Mouse (Mus musculus) neural tube, embryonic 14.5 days (tissue): ENCODE measurements around the gene Olfr522. TPM values are rescaled to one million over a fixed set of nuclear protein-coding genes. Genes with fewer than 3 reads are reported as not detected.

Experiments used
- ATAC-seq: fragments of 200-750 bp; cut with Nextera tagmentation; 2 replicates; pipeline ENCODE4 v1.8.0; 2017; ENCODE audit warnings: low read depth, mild to moderate bottlenecking, moderate TSS enrichment, moderate library complexity
- H3K27ac ChIP-seq: fragments of 300-500 bp; sonication (generic); 2 replicates; pipeline ENCODE4 v1.5.1; 2014; ENCODE audit warnings: low read depth, mild to moderate bottlenecking, control low read depth, low read length, moderate library complexity, mixed read lengths
- H3K27me3 ChIP-seq: fragments of 300-500 bp; sonication (generic); 2 replicates; pipeline ENCODE4 v1.6.1; 2014; ENCODE audit warnings: low read length; ENCODE audit not compliant: control insufficient read depth, insufficient read depth
- H3K36me3 ChIP-seq: fragments of 300-500 bp; sonication (generic); 2 replicates; pipeline ENCODE4 v1.6.1; 2014; ENCODE audit warnings: low read length, mixed read lengths; ENCODE audit not compliant: control insufficient read depth, insufficient read depth
- H3K4me1 ChIP-seq: fragments of 300-500 bp; sonication (generic); 2 replicates; pipeline ENCODE4 v1.6.1; 2014; ENCODE audit warnings: low read length; ENCODE audit not compliant: control insufficient read depth, insufficient read depth
- H3K4me2 ChIP-seq: fragments of 300-500 bp; sonication (generic); 2 replicates; pipeline ENCODE4 v1.6.1; 2014; ENCODE audit warnings: mild to moderate bottlenecking, low read depth, low read length, control low read depth
- H3K4me3 ChIP-seq: fragments of 300-500 bp; sonication (generic); 2 replicates; pipeline ENCODE4 v1.5.1; 2014; ENCODE audit warnings: low read depth, low read length, control low read depth, mixed read lengths
- H3K9ac ChIP-seq: fragments of 300-500 bp; sonication (generic); replicated peaks from 2 replicates; pipeline ENCODE4 v1.6.1; 2014; ENCODE audit warnings: low read depth, mild to moderate bottlenecking, control low read depth, low read length, mixed read lengths
- H3K9me3 ChIP-seq: fragments of 300-500 bp; sonication (generic); 2 replicates; pipeline ENCODE4 v1.6.1; 2016; ENCODE audit warnings: low read length; ENCODE audit not compliant: control insufficient read depth
- WGBS: fragments of 180-500 bp; shearing (Covaris S2); extraction: QIAGEN DNeasy Blood & Tissue Kit; methylation state at CpG from one replicate; pipeline ENCODE4 v1.1.7; 2014; 5-methylcytosine and 5-hydroxymethylcytosine counted together
- polyA plus RNA-seq: library from polyadenylated mRNA; unstranded; fragments of >200 nt; fragmentation: Nextera tagmentation; extraction: Ambion mirVana; gene quantifications from 2 replicates; pipeline ENCODE4 v1.2.1, GENCODE M21; 2014

Olfr522 gene
- not detected in 2 replicates for polyA plus RNA-seq

DNA sequence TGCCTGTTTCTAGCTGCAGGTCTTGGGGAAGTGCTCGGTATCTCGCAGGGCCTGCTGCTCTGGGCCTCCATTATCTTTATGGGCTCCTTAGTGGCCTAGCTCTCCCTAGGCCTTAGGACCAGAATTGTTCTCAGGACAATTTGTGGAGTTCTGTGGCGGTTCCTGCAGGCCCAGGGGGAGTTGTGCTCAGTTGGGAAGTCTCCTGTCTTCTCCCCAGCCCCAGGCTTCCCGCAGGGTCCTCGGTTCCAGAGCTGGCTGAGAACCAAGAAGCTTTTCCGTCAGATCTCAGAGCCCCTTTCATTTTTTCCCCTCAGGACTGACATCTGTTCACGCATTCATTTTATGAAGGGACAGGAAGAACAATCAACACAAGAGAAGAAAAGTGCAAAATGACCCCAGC is at the start of gene Olfr522:
Olfr522 (minus strand) TSS at position 101 of the 400 bp plus-strand sequence.
- Histone ChIP-seq H3K4me1 (no peaks in the 10 kb centered on the region), H3K27me3 (no peaks in the 10 kb centered on the region), H3K4me3 (no peak within 1 kb of the TSS), H3K9me3 (no peaks in the 10 kb centered on the region), H3K36me3 (no peaks in the 10 kb centered on the region), H3K9ac (no peak within 1 kb of the TSS), H3K27ac (no peak within 1 kb of the TSS), H3K4me2 (no peak within 1 kb of the TSS)
- no peak for ATAC-seq
- 70% methylated on average over 7 of the region's 7 CpGs for WGBS

DNA sequence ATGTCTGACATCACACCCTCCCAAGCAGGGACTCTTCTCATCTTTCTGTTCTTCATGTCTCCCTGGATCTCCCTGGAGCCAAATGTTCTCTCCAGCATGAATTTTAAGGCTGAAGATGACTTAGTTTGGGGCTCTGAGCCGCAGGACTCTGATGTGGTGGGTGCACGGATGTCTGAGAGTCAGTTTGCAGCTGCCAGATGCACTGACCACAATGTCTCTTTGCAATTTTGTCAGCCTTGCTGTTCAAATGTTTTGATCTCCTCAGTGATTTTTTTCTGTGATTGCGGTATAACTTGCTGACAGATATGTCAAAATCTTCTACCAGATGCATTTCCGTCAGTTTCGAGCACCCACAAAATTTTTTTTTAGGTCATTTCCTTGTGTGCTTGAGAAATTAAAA is 49.3 kb upstream of the Olfr522 start:
- H3K27me3 ChIP-seq: no peaks in the 10 kb centered on the region
- H3K4me1 ChIP-seq: no peaks in the 10 kb centered on the region
- H3K27ac ChIP-seq: no peak overlapping the region
- H3K4me2 ChIP-seq: no peak overlapping the region
- no peak overlapping the region for H3K4me3 ChIP-seq
- no peaks in the 10 kb centered on the region for H3K9me3 ChIP-seq
- no peak for ATAC-seq
- WGBS: 85% methylated on average over 5 of the region's 5 CpGs
- H3K36me3 ChIP-seq: no peaks in the 10 kb centered on the region
- H3K9ac ChIP-seq: no peak overlapping the region

DNA sequence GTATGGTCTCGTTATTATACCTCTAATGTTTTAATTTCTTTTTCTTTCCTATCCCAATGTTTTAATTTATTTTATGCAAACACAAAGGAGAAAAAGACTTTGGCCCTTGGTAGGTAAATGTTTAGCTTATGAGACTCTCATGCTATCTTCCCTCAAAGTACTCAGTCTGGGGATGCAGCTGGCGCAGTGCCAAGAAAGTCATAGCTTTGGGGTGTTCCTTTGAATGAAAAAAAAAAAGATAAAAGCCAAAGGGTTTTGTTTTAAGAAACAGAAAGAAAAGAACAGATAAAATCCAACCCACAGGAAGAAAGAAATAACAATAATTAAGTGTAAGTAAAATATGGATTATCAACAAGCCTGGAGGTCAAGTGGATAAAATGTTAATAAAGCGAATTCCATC is 44.1 kb upstream of the Olfr522 start:
- Histone ChIP-seq H3K36me3 (no peaks in the 10 kb centered on the region), H3K4me2 (no peak overlapping the region), H3K27ac (no peak overlapping the region), H3K4me3 (no peak overlapping the region), H3K4me1 (no peaks in the 10 kb centered on the region), H3K27me3 (no peaks in the 10 kb centered on the region), H3K9me3 (no peaks in the 10 kb centered on the region), H3K9ac (no peak overlapping the region)
- ATAC-seq: no peak
- WGBS: 92% methylated on average over 3 of the region's 3 CpGs

DNA sequence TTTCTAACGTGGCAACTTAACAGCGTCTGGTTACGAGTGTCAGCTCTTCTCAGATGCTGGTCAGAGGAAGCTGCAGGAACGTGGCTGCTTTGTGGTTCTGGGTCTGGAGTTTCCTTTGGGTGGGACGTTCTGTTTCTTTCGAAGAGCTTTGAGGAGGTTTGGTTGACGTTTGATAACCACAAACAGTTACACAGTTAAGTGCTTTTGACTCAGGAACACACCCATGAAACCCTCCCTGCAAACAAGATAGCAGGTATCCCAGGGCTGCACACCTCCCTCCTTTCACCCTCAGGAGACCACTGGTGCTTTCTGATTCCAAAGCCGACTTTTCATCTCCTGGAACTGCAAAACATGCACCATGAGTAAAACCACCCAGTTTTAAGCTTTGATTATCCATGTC is 43.6 kb upstream of the Olfr522 start:
- Histone ChIP-seq H3K9ac (no peak overlapping the region), H3K36me3 (no peaks in the 10 kb centered on the region), H3K27me3 (no peaks in the 10 kb centered on the region), H3K4me2 (no peak overlapping the region), H3K9me3 (no peaks in the 10 kb centered on the region), H3K27ac (no peak overlapping the region), H3K4me3 (no peak overlapping the region), H3K4me1 (no peaks in the 10 kb centered on the region)
- WGBS: 79% methylated on average over 8 of the region's 8 CpGs
- no peak for ATAC-seq

DNA sequence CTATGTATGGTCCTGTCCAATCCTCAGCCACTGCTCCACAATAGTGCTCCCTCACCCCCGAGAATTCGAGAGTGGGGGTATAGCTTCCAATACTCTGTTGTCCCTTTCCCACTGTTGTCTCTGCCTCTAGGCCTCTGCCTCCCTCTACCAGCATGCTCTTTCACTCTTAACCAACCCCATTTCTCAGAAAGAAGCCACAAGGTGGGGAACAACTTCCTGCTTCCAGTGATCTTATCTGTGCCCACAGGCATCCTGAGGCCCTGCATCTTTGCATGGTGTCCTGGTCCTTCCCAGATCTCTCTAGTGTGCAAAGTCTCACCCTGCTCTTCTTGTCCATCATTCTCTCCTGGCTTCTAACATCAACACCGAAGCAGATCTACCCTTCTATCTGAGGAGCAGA is 42.3 kb upstream of the Olfr522 start:
- Histone ChIP-seq H3K27me3 (no peaks in the 10 kb centered on the region), H3K9me3 (no peaks in the 10 kb centered on the region), H3K4me3 (no peak overlapping the region), H3K4me2 (no peak overlapping the region), H3K9ac (no peak overlapping the region), H3K27ac (no peak overlapping the region), H3K4me1 (no peaks in the 10 kb centered on the region), H3K36me3 (no peaks in the 10 kb centered on the region)
- no peak for ATAC-seq
- WGBS: 83% methylated on average over 3 of the region's 3 CpGs

DNA sequence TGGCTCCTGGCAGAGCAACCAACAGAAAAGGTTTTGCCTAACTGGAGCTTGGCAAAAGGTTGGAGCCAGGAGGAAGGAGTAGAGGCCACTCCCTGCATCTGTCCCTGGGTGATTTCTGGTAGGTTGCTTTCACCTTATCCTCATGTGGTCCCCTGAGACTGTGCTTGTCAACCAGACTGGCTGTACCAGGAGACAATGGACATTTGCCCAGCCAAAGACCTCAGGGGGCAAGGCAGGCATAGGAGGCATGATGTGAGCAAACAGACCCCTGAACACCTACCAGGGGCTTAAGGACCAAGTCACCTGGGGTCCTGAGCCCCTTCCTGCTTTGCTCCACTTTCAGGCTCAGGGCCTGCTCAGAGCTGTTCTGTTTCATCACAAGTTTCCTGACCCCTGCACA is 41.3 kb upstream of the Olfr522 start, which contains the start of gene Olfr524:
Olfr524 (minus strand) TSS at position 101 of the 400 bp plus-strand sequence.
- H3K4me1 ChIP-seq: no peaks in the 10 kb centered on the region
- H3K27me3 ChIP-seq: no peaks in the 10 kb centered on the region
- H3K27ac ChIP-seq: no peak within 1 kb of the TSS
- no peak within 1 kb of the TSS for H3K4me2 ChIP-seq
- no peaks in the 10 kb centered on the region for H3K36me3 ChIP-seq
- H3K9me3 ChIP-seq: no peaks in the 10 kb centered on the region
- no peak within 1 kb of the TSS for H3K9ac ChIP-seq
- ATAC-seq: no peak
- H3K4me3 ChIP-seq: no peak within 1 kb of the TSS

DNA sequence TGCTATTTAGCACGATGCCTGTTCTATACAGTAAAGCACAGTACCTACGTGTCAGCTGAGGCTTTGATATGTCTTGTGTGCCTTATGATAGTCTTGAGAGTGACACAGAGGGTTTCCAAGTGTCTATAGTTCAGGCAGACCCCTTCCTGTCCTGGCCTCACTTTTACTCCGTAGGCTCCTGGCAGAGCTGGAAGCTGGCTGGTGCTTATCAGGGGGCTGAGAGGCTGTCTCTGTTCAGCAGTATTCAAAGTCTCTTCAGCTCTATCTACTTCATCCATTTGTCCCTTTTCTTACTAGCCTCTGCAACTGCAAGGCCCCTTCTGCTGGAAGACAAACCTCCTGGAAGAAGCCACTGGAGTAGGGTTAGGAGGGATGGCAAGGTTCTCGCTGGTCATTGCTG is 36.5 kb upstream of the Olfr522 start:
- H3K27me3 ChIP-seq: no peaks in the 10 kb centered on the region
- no peaks in the 10 kb centered on the region for H3K9me3 ChIP-seq
- WGBS: 90% methylated on average over 4 of the region's 4 CpGs
- no peak overlapping the region for H3K9ac ChIP-seq
- no peak overlapping the region for H3K4me3 ChIP-seq
- H3K36me3 ChIP-seq: no peaks in the 10 kb centered on the region
- H3K4me1 ChIP-seq: no peaks in the 10 kb centered on the region
- ATAC-seq: no peak
- no peak overlapping the region for H3K27ac ChIP-seq
- H3K4me2 ChIP-seq: no peak overlapping the region

DNA sequence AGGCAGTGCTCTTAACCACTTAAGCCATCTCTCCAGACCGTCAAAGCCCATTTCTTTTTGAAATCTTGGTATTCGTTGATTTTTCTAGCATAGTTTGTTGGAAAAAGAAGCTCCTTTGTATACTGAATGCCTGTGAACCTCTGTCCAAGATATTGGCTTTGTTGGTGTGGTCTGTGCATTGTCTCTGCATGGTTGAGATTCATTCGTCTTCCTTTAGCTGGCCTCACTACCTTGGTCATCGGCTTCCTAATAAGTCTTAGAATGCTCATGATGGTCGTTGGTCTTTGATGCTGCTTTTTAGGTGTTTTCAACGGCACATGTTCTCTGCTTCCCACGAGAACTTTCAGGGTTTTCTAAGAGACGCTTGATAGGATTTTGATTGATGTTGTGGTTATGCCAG is 31.4 kb upstream of the Olfr522 start:
- no peak for ATAC-seq
- Histone ChIP-seq H3K4me3 (no peak overlapping the region), H3K4me1 (no peaks in the 10 kb centered on the region), H3K9me3 (no peaks in the 10 kb centered on the region), H3K9ac (no peak overlapping the region), H3K27ac (no peak overlapping the region), H3K36me3 (no peaks in the 10 kb centered on the region), H3K27me3 (no peaks in the 10 kb centered on the region), H3K4me2 (no peak overlapping the region)
- 83% methylated on average over 8 of the region's 8 CpGs for WGBS

DNA sequence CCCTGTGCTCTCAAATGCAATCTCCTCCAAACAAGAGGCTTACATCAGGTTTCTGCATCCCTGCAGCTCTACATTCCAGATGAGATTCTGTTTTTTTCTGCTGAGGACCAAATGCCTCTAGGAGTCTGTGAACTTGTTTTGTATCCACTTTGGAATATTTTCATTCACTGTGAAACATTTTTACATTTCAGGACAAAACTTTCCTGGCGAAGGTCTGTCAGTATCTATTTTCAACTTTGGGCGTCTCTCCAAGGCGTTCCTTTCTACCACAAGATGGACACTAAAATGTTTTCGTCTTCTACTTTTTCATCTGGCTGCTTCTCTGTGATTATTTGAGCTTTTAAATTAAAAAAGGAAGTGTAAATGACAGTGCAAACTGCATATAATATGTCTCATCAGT is 29.5 kb upstream of the Olfr522 start:
- Histone ChIP-seq H3K36me3 (no peaks in the 10 kb centered on the region), H3K9ac (no peak overlapping the region), H3K4me1 (no peaks in the 10 kb centered on the region), H3K4me3 (no peak overlapping the region), H3K27me3 (no peaks in the 10 kb centered on the region), H3K9me3 (no peaks in the 10 kb centered on the region), H3K27ac (no peak overlapping the region), H3K4me2 (no peak overlapping the region)
- no peak for ATAC-seq
- 93% methylated on average over 4 of the region's 4 CpGs for WGBS

DNA sequence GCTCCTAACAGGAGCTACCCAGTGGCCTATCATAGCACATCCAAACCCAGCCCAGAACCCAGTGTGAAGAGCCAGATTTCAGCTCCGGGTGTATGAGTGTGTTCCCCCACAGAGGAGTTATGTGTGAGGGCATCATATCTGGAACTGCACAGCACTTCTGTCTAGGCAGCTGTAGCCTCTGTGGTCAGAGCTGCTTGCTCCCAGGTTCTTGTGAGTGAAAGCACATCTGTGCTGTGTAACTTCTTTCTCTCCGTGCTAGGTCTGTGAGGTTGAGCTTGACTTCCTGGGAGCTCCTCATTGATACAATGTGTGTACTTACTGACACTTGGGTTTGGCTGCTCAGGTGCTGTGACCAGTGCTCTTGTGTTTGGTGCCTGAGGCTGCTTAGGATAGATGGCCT is 28.3 kb upstream of the Olfr522 start:
- Histone ChIP-seq H3K27ac (no peak overlapping the region), H3K36me3 (no peaks in the 10 kb centered on the region), H3K4me3 (no peak overlapping the region), H3K27me3 (no peaks in the 10 kb centered on the region), H3K9me3 (no peaks in the 10 kb centered on the region), H3K9ac (no peak overlapping the region), H3K4me2 (no peak overlapping the region), H3K4me1 (no peaks in the 10 kb centered on the region)
- ATAC-seq: no peak
- 92% methylated on average over 2 of the region's 2 CpGs for WGBS
